Mouse (Mus musculus) cerebellum, adult 2 months (tissue): ENCODE data around the gene Atf6b. TPM values are rescaled to one million over a fixed set of nuclear protein-coding genes. Genes with fewer than 3 reads are reported as not detected.

Source experiments
- DNase-seq, 2 experiments: peaks; one replicate each; pipeline ENCODE4 v3.0.0; 2021
- H3K27ac ChIP-seq: fragments of 200-500 bp; 2 replicates; pipeline ENCODE4 v1.5.1; 2012; ENCODE audit warnings: low read length, control low read depth, inconsistent platforms; ENCODE audit not compliant: insufficient read depth
- H3K27me3 ChIP-seq: fragments of 200-500 bp; 2 replicates; pipeline ENCODE4 v1.6.1; 2012; ENCODE audit warnings: inconsistent platforms, mild to moderate bottlenecking, low read length, moderate library complexity; ENCODE audit not compliant: control insufficient read depth, insufficient read depth
- H3K4me1 ChIP-seq: fragments of 200-500 bp; 2 replicates; pipeline ENCODE4 v1.6.1; 2011; ENCODE audit warnings: low read length; ENCODE audit not compliant: control insufficient read depth, insufficient read depth
- H3K4me3 ChIP-seq: fragments of 200-500 bp; replicated peaks from 2 replicates; pipeline ENCODE3; 2011; ENCODE audit warnings: mild to moderate bottlenecking, low read depth, low read length, control low read depth; ENCODE audit not compliant: insufficient read depth
- CTCF ChIP-seq: fragments of 200-500 bp; IDR thresholded peaks from 2 replicates; pipeline ENCODE4 v1.5.1; 2011; ENCODE audit warnings: low read depth, mild to moderate bottlenecking, control low read depth, low read length, moderate library complexity, borderline replicate concordance; ENCODE audit not compliant: insufficient read depth
- POLR2A ChIP-seq: fragments of 200-500 bp; IDR thresholded peaks from 2 replicates; pipeline ENCODE4 v1.6.1; 2011; ENCODE audit warnings: low read length, control low read depth, borderline replicate concordance; ENCODE audit not compliant: insufficient read depth
- WGBS: fragments of 180-500 bp; shearing (Covaris S2); methylation state at CpG from one replicate; pipeline ENCODE4 v1.1.7; 2018; 5-methylcytosine and 5-hydroxymethylcytosine counted together
- polyA plus RNA-seq: library from polyadenylated mRNA; depleted of rRNA; stranded (reverse); fragments of >200 nt; gene quantifications from 2 replicates; pipeline ENCODE4 v1.2.3, GENCODE M21; 2012; rRNA removed

The Atf6b gene
- polyA plus RNA-seq: 61.4 and 69.4 TPM in 2 replicates

DNA sequence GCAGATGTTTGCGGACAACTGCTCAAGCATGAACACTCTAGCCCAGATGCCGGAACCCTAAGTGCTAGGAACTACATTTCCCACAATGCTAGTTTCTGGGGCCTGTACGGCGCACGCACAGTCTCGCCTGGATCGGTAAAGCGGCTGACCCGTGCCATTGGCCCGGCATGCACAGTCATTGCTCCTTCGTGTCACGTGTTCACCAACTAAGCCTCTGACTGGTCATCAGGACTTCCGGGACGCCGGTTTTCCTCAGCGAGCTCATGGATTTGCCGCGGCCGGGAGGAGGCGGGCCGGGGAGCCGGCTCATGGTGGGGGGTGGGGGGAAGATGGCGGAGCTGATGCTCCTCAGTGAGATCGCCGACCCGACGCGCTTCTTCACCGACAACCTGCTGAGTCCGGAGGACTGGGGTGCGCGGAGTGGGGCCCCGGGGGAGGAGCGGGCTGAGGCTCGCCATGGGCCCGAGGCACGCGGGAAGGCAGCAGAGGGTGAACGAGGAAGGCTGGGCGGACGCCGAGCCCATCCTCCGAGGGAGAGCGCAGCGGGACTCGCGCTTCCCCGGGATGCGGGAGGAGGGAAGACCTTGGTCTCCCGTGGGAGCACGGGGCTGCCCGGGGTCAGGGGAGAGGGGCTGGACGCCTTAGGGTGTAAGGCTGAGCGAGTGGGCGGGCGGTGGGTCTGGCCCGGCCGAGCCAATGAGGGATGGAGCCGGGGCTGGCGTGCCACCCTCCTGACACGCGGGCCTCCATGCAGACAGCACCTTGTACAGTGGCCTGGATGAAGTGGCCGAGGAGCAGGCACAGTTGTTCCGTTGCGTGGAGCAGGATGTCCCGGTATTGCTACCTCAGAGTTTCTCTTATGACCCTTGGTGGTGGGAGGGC lies at the start of gene Atf6b:
Gene Atf6b, plus strand, starts transcription at position 241 of the 882 bp plus-strand sequence.
- TF ChIP-seq POLR2A (peak; percentile 31; the same call in 1 of the 2 replicates), CTCF (no peak)
- H3K27ac ChIP-seq: 0 out of 2 replicates have a peak within 1 kb of the TSS, but pooled peaks have one; percentile 8
- peak within 1 kb of the TSS; percentile 68 for H3K4me3 ChIP-seq
- DNase-seq: peak; percentile 94 to 99
- 2% methylated on average over 66 of the region's 66 CpGs for whole genome bisulfite sequencing
- no peaks in the 10 kb centered on the region for H3K27me3 ChIP-seq
- H3K4me1 ChIP-seq: peaks cover 18% of the 10 kb centered on the region

DNA sequence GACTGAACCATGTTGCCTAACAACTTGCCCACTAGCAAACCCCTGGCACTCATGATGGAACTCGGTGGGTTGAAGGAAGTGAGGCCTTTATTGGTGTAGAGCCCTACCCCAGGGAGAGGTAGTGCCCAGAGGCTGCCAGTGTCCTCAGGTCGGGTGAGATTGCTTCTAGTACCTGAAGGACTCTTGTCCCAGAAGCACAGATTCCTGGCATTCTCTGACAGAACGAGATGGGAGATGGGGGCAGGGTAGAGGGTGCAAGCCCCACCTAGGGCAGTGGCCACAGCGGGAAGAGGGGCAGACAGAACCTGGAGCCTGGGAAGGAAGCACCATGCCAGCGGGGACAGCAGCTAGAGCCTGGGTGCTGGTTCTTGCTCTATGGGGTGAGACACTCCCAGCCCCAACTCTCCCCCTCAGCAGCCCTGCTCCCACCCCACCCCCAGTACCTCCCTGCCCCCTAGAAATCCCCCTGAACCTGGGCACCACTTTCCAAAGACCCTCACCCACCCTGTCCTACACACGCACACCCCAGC lies 49.3 kb upstream of the Atf6b start, which contains the start of gene Ager:
Gene Ager, plus strand, starts transcription at position 297 of the 530 bp plus-strand sequence.
- no peak for TF ChIP-seq POLR2A
- TF ChIP-seq CTCF: no peak
- Histone ChIP-seq H3K27me3 (no peaks in the 10 kb centered on the region), H3K4me3 (no peak within 1 kb of the TSS), H3K4me1 (no peaks in the 10 kb centered on the region; the same call in 1 of the 2 replicates), H3K27ac (no peak within 1 kb of the TSS)
- 25% methylated on average over 6 of the region's 6 CpGs for WGBS
- no peak for DNase-seq

DNA sequence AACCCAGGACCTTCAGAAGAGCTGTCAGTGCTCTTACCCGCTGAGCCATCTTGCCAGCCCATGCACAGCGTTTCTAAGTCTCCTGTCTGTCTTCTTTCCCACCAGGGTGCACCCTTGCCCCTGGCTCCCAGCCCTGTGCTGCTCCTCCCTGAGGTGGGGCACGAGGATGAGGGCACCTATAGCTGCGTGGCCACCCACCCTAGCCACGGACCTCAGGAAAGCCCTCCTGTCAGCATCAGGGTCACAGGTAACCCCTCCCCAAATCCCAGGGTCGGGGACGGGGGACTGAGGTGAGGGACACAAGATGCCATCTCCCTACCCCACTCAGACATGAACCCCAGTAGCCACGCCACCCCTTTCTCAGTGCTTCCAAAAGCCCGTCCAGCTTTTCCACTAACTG lies 47.1 kb upstream of the Atf6b start:
- DNase-seq: peak in 1 of 2 experiments; percentile 16
- H3K27ac ChIP-seq: no peak overlapping the region
- H3K4me3 ChIP-seq: no peak overlapping the region
- whole genome bisulfite sequencing: 61% methylated on average over 9 of the region's 9 CpGs
- TF ChIP-seq POLR2A (no peak), CTCF (no peak)
- H3K27me3 ChIP-seq: no peaks in the 10 kb centered on the region
- H3K4me1 ChIP-seq: no peaks in the 10 kb centered on the region

DNA sequence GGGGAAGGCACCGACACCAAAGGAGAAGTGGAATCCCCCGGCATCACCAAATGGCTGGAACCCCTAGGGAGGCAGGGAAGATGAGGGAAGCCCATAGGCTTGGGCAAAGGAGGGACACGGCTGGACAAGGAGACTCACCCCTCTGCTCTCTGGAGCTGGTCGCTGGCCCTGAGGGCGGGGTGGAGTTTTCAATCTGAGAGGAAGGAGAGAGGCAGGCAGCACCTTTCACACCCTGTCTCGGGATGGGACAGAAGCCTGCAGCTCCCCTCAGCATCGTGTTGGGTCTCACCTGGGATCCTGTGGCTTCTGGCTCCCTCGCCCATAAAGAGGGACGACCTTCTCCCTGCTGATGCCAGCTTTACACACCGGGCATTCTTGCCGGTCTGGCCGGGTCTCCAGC lies 45.1 kb upstream of the Atf6b start:
- H3K27ac ChIP-seq: no peak overlapping the region
- H3K27me3 ChIP-seq: no peaks in the 10 kb centered on the region
- peak in 1 of 2 experiments; percentile 22 for DNase-seq
- H3K4me3 ChIP-seq: no peak overlapping the region
- WGBS: 82% methylated on average over 12 of the region's 12 CpGs
- H3K4me1 ChIP-seq: no peaks in the 10 kb centered on the region; the same call in 1 of the 2 replicates
- TF ChIP-seq CTCF (no peak), POLR2A (no peak)

DNA sequence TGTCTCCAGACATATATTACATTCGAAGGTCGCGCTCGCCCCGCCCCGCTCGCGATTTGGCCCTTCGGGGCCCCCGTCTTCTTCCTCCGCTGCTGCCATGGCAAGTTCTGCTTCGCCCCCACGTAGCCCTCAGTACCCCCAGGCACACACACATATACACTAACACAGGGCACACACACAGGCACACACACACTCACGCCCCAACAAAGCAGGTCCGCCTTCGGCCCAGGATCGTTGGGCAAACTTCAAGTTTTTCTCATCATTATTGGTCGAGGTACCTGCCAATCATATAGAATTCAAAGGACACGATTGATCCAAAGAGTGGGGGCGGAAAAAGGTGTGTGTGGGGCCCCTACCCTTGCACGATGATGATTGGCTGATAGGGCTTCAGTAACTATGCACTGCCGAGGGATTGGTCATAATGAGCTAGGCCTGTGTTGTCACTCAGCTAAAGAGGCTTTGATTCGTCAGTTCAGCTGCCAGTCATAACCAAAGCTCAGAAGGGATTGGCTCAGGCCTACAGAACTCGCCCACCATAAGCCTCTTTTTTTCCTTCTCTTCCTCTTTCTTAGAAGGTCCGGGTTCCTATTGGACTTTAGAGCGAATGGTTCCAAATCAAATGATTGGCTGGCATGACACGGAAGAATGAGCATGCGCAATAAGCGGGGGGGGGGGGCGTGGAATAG lies 43.4 kb upstream of the Atf6b start, which contains the start of gene Rnf5:
Gene Rnf5, minus strand, starts transcription at position 316 of the 686 bp plus-strand sequence.
- TF ChIP-seq CTCF (no peak), POLR2A (peak; percentile 52; the same call in 1 of the 2 replicates)
- Histone ChIP-seq H3K4me3 (peak within 1 kb of the TSS; percentile 87), H3K27ac (peak within 1 kb of the TSS; percentile 96), H3K4me1 (peaks cover 9% of the 10 kb centered on the region), H3K27me3 (no peaks in the 10 kb centered on the region)
- peak; percentile 97 to 100 for DNase-seq
- WGBS: 2% methylated on average over 30 of the region's 30 CpGs

DNA sequence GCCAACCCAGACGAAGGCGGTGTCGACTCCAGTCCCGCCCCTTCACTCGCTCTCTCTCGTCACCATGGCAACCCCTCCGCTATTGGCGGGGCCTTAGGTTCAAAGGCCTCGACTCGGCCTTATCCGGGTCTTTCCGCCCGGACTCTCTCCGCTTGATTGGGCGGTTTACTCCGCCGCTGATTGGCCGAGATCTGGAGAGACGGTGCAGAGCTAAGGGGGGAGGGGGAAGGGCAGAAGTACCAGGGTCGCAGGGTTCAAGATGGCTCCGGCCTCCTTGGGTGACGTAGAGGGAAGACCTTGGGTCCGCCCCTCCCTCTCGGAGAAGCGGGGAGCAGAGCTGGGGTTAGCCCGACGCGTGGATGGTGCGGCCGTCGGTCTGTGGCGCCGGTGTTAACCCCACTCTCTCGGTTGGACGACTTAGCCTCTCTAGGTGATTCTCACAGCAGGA lies 42.9 kb upstream of the Atf6b start, which contains the start of gene Agpat1:
Gene Agpat1, plus strand, starts transcription at position 202 of the 448 bp plus-strand sequence.
- DNase-seq: peak; percentile 98 to 100
- Histone ChIP-seq H3K27me3 (no peaks in the 10 kb centered on the region), H3K27ac (peak within 1 kb of the TSS; percentile 96), H3K4me3 (peak within 1 kb of the TSS; percentile 87), H3K4me1 (peaks cover 9% of the 10 kb centered on the region)
- WGBS: under 1% methylated on average over 35 of the region's 35 CpGs
- TF ChIP-seq POLR2A: peak; percentile 77
- no peak for TF ChIP-seq CTCF

DNA sequence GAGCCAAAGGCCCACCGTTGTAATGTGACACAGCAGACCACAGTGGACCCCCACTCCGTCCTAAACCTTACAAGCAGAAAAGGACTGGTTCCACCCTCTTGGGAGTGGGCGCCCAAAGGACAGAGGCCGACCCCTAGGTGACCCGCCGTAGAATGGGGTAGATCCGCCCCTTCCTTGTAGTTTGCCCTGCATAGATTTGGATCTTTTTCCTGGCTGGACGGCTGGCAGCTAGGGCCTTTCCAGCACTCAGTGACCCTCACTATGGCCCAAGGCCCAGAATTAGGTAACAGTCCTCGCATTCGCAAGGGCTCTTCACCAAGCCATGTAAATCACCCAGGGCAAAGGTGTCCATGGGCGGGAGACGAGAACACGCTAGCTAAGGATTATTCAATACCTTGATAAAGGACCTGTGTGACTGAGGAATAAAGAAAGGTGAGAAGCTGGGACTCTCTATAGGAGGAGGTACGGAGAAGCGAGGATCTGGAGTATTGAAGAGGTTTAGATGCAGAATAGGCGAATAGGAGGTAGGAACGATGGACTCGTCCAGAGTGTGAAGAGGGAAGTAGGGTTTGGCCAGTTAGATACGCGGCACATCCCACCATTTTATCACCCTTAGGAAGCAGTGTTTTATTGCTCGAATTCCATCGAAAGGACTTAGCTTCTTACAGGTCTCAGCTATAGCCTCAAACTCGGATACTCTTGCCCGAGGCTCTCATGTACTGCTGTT lies 42.3 kb upstream of the Atf6b start:
- no peak for TF ChIP-seq CTCF
- no peak for TF ChIP-seq POLR2A
- H3K4me3 ChIP-seq: peak overlapping the region; percentile 82
- peak overlapping the region; percentile 96 for H3K27ac ChIP-seq
- no peaks in the 10 kb centered on the region for H3K27me3 ChIP-seq
- no peak for DNase-seq
- WGBS: 11% methylated on average over 24 of the region's 24 CpGs
- peaks cover 13% of the 10 kb centered on the region for H3K4me1 ChIP-seq

DNA sequence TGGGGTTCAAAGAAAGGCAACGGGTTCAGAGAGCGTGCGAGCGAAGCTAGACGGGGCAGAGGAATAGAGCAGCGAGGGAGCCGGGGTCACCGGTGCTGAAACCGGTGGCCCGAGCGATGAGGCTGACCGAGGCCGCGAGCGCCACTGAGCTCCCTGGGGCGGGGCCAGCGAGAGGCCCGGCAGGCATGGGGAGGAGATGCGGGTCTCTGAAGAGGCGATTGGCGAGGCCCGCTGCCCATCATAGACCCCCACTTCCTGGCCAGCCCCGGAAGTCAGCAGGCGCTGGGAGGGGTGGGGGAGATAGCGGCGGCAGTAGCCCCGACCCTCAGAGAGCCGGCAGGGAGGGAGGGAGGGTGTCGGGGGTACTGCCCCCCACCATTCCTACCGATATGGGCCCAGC lies 41.3 kb upstream of the Atf6b start:
- WGBS: 3% methylated on average over 30 of the region's 30 CpGs
- peak; percentile 85 for TF ChIP-seq POLR2A
- TF ChIP-seq CTCF: no peak
- no peaks in the 10 kb centered on the region for H3K27me3 ChIP-seq
- peak overlapping the region; percentile 96 for H3K27ac ChIP-seq
- H3K4me3 ChIP-seq: peak overlapping the region; percentile 82
- DNase-seq: peak; percentile 97
- peaks cover 13% of the 10 kb centered on the region for H3K4me1 ChIP-seq
